Mouse (Mus musculus) gastrocnemius, postnatal 36 days (tissue): Measurements from ENCODE around the gene Tnnt3. TPM values are rescaled to one million over a fixed set of nuclear protein-coding genes. Genes with fewer than 3 reads are reported as not detected.
A peak's percentile ranks its signal among the peaks of the same experiment; 100 is the strongest.

Experiments
- DNase-seq, 2 experiments: peaks; one replicate each; pipeline ENCODE4 v3.0.0; 2022
- intact Hi-C: fragments of 180-260 bp; cut with DNase I; formaldehyde crosslinking; loops from one replicate; pipeline ENCODE4 v1.15.1; 2025
- total RNA-seq, 2 experiments: library from RNA; stranded (reverse); gene quantifications; 2 replicates each; pipeline ENCODE4 v1.2.3; 2021

Tnnt3 gene
- total RNA-seq, 2 experiments from 2014 or later = 32,612 to 32,921 TPM

DNA sequence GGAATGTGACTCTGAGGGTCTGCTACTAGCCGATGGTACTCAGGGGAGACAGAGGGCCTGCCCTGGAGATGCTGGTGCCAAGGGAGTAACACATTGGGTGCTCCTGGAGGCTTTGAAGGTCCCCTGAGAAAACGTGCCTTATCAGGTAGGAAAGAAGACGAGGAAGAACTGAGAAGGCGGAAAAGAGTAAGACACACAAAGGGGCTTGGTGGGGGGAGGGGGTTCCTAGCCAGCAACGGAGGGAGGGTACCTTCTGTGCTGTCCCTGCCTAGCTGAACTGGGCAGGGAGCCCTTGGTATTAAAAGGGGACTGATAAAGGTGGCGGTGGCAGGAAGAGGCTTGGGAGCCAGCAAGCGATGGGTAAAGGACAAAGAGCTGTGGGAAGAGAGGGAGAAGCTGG, 23.0 kb upstream of the Tnnt3 start:
- intact Hi-C loops = no loop called here

DNA sequence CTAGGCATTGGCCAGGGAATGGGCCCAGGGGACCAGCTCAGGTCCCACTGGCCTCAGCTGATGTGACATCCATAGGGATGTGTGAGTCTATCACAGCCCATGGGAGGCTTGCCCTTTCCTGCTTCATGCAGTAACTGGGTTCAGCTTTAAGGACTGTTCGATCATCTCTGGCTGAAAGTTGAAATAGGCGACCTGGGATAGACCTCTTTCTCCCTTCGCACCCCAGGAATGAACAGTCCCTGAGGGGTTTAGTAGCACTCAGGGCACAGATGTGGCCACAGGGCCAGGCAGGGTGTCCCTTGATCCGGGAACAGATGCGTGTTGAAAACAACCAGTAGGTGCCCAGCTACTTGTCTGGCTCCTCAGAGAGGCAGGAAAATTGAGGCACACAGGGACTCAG, 22.4 kb upstream of the Tnnt3 start:
- peak in 1 of 2 experiments; percentile 20 for DNase-seq
- intact Hi-C loops = no loop called here

More for the DNA sequence above, 23.0 kb upstream of the Tnnt3 start:
- peak in 1 of 2 experiments; percentile 17 for DNase-seq

DNA sequence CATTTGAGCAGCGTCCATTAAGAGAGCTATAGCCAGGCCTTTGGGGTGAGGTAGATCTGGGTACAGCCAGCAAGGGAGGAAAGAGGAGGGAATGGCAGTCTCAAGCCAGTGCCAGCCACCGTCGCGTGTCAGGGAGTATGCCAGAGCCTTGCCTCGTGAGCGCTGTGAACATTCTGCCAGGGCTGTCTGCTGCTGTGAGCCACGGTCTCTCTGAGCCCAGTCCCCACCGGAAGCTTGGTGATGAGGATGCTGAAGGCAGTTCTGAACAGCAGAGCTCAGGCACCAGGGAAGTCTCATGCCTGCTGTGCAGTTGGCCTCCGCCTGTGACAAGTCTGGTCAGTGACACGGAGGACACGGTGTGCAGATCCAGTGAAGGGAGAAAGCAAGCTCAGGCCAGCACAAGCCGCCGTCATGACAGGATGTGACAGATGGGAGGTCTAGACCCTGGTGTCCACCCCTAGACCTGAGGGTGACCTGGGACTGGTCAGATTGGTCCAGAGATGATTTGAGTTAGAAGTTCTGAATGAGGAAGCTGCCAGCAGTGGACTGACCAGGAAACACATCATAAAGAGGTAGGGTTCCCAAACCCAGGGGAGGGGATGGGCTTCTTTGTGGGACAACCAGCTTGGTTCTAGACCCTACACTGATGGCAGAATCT, 21.7 kb upstream of the Tnnt3 start:
- intact Hi-C loops = no loop called here
- DNase-seq = peak; percentile 23 to 45

DNA sequence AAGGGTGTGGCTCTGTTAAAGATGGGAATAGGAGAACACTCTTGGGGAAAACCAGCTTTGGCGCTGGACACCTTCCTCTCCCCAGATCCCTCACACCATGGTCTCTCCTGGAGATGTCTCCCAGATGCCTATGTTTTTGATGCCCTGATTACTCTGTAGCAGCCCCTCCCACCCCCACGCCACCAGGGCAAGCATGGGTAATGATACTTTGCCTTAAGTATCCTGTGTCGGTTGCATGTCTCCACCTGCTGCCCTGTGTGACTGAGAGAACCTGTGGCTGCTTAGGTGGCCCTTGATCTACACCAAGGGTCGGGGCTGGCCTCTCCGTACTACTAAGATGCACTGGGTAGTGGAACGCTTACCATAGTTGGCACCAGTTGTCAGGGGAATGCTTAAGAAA, 20.6 kb upstream of the Tnnt3 start:
- peak in 1 of 2 experiments; percentile 4 for DNase-seq
- intact Hi-C loops = no loop called here

DNA sequence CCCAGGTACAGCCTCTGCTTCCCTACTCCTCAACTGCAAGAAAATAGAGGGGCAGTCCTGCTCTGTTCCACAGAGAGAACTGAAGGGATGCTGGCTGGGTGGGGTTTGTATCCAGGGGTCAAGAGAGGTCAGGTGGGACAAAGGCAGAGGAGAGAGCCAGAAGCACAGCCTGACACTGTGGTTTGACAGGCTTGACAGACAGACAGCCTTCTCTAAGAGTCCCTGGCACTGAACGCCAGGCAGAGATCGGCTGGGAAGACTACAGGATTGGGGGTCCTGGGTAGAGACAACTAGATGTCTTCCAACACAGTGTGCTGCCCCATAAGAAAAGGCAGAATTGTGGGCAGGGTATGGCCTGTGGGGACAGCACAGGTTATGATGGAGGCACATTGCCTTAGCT, 20.1 kb upstream of the Tnnt3 start:
- intact Hi-C loops = no loop called here
- peak; percentile 3 to 22 for DNase-seq

DNA sequence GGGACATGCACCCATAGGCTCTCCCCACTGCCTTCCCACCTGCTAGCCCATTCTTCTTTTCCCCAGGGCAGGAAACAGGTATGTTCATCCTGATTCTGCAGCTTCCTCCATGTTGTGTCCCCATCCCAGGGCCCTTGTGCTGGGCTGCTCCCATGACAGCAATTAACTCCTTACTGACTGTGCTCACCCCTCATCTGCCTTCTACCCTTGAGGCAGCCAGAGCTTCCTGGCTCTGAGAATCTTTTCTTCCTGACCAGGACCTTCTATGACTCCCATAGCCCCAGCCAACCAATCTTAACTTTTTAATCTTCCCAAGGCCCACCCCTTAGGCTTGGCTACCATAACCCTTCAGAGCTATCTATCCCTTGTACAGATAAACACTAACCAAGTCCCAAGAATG, 19.3 kb upstream of the Tnnt3 start:
- peak; percentile 3 to 21 for DNase-seq
- intact Hi-C loops = no loop called here

DNA sequence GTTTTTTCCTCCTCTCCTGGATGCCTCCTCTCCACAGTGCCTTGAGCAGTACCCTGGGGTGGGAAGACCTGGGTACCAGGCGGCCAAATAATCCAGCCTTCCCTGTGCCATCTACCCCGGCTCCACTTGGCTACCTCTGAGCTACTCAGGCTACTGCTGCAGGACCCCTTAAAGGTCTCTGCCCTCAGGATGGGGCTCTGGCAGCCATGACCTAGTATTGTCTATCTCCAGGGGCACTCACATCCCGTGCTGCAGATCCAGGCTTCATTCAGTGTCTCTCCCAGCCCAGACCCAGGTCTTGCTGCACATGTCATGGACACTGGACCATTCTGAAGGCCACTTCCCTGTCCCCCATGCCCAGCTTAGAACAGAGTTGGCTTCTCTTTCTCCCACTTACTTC, 18.8 kb upstream of the Tnnt3 start:
- peak in 1 of 2 experiments; percentile 20 for DNase-seq
- intact Hi-C loops = no loop called here

DNA sequence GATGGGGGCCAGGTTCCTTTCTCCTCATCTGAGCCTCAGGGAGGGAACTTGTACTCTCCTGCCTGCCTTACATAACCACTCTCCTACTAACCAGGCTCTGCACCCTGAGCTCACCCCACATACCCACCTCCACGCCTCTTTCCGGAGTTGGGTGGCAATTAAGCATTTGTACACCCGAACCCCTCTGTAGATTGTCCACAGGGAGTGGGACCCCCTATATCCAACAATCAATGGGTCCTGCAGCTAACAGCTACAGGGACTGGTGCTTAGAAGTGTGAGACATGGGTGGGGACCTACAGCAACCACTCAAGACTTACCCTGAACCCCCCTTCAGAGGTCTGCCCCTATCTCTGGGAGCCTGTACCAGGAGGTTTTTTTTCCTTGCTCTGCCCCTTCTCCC, 18.0 kb upstream of the Tnnt3 start:
- intact Hi-C loops = no loop called here

DNA sequence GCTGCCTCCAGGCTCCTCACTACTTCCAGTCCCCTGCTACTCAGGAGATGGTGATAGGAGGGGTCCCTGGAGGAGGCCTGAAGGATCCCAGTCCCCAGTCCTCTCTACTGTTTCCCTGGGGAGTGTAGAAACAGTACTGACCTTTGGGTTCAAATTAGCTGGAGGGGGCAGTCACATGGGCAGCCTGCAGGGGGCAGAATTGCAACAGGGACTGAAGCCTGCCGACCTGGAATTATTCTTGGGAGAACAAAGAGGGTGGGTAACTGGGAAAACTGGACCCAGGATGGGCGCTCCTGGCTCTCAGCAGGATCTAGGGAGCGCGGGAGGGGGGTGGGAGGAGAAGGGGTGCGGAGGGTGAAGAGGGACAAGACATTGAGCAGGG, 17.5 kb upstream of the Tnnt3 start:
- peak; percentile 69 to 75 for DNase-seq
- intact Hi-C loops = no loop called here

More for the DNA sequence above, 18.0 kb upstream of the Tnnt3 start:
- peak in 1 of 2 experiments; percentile 24 for DNase-seq

DNA sequence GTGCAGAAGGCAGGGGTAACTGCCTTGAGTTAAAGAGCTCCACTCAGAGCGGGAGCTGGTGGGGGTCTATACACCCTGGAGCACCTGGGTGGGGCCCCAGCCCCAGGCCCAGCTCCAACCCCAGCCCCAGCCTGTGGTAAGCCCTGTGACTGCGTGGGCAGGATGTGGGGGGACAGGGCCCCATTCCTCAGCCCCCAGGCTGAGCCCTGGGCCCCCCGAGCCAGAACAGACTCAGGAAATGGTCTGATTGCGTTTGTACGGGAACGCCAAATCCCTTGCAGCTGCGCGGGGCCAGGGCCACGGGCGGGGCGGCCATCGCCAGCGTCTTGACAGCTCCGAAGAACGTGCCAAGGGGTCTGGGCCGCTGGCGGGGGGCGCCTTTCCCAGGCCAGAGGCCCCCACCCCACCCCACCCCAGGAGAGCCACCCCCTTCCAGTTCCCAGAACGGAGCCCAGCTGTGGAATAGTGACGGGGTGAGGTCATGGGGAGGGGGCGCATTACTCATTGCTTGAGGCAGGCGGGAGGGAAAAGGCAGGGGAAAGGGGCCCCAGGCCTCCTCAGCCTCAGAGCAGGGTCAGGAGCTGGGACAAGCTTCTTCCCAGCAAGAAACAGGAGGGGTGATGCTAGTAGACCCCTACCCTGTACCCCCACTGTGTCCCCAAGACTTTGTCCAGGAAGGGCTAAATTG, 16.9 kb upstream of the Tnnt3 start:
- intact Hi-C loops = no loop called here
- DNase-seq = peak; percentile 66 to 69

DNA sequence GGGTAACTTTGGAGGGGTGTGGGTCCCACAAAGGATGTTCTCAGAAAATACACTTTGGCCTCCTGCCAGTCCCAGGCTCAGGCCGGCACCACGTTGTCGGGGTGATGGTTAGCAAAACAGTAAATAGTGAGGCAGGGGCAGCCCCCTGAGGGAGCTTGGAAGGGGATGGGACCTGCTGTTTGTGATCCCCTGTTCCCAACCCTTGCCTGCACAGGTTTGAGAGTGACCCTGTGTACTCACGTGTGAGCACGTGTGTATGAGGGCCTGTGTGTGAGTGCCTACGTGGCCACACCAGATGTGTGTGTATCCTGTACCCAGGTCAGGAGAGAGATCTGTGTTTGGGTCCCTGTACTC, 16.4 kb upstream of the Tnnt3 start:
- DNase-seq = peak in 1 of 2 experiments; percentile 60
- intact Hi-C loops = no loop called here

DNA sequence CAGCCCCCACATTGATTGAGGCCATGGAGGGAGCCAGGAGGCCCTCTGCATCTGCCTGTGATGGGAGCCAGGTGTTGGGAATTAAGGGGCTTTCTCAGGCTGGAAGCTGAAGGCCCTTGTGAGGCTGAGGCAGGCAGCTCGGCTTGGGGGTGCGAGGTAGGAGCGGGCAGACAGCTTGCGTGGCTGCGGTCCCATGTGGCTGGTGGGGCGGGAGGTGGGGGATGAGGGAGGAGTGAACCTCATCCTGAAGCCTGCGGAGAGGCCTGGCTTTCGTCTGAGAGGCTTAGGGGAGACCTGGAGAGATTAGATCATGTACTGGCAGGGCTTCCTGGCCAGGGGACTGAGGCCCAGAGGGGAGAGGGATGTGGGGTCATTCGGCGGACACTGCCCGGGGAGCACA, 15.5 kb upstream of the Tnnt3 start:
- peak in 1 of 2 experiments; percentile 41 for DNase-seq
- intact Hi-C loops = no loop called here

DNA sequence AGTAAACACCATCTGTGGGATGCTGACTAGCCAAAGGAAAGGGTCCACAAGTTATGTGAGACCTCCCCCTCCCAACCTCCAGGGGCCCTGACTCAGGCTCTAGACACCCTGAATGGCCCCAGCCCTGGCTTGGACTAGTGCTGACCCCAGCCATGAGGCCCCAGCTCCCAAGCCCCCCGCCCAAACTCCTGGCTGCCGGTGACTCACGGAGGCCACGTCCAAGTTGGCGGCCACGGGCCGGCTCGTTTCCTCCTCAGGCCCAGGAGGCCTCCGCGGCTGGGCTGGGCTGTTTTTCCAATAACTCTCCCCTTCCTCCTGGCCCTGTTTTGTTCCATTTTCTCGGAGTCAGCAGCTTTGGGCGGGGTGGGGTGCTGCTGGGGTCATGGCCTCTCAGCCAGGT, 13.9 kb upstream of the Tnnt3 start:
- intact Hi-C loops = no loop called here
- DNase-seq = peak; percentile 73 to 77

DNA sequence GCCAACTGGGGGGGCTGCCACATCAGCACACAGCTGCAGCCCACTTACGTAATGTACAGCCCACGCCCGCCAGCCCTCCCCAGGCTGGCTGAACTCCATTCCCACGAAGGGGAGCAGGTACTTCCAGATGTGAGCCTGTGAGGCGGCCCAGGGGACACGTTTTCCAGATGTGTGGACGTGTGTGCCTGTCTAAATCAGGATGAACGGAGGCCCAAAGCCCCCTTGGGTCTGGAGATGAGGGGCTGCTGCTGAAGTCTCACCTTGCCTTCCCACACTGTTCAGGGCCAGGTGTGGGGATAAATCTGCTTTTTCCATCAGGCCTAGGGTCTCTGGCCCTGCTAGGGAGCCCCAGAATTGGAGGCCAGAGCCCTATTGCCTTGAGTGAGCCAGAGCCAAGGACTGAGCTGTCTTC, 11.9 kb upstream of the Tnnt3 start:
- peak in 1 of 2 experiments; percentile 43 for DNase-seq
- intact Hi-C loops = no loop called here

DNA sequence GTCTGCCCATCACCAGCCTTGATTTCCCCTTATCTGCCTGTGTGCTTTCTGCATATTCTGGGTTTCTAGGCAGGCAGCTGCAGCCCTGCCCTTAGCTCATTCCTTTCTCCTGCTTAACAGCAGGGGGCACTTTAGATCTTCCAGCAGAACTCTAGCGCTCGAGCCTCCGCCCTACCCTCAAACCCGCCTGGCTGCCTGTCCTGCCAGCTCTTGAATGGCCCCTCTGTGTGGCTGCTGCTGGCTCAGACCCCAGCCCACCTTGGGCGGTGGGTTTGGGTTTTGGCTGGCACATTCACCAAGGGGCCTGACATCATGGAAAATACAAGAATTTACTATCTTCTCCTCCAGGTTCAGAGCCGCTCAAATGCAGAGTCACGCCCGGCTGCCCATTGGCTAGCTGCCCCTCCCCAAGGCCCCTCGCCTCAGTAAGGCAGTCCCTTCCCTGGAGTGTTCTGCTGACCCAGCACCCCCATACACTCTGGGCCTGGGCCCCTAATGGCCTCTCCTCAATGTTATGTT, 11.2 kb upstream of the Tnnt3 start:
- intact Hi-C loops = no loop called here
- peak in 1 of 2 experiments; percentile 39 for DNase-seq

DNA sequence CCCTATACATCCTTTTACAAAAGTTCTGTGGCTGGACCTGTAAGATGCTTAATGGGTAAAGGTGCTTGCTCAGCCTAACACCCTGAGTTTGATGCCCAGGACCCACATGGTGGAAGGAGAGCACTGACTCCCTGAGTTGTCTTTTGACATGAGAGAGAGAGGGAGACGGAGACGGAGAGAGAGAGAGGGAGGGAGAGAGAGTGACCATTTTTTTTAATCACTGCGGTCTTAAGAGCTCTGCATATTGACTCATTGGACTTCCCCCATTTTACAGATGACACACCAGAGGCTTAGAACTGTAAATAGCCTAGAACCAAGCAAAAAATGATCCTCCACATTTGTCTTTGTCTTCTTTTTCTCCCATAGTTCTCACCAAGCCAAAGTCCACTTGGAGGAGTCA, 10.6 kb upstream of the Tnnt3 start:
- intact Hi-C loops = no loop called here
- no peak for DNase-seq

DNA sequence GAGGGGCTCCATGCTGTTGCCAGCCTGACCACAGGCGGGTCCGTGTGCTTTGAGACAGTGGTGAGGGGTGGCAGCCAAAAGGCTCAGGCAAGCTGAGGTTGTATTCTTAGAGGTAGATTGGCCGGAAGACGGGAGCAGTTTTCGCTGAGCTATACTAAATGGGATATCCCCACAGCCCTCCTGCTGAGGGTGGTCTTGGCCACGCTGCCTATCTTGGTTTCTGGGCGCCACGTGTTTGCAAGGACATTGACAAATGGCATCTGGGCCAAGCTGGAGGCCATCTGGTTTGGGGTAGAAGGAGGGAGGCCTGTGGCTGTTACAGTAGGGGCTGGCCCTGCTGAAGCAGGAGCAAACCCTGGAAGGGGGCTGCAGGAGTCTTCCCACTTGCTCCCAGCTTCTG, 5.1 kb upstream of the Tnnt3 start:
- no peak for DNase-seq
- intact Hi-C loops = loop anchor here (10.0 kb wide), 1 partner anchor 159 kb away; no protein-coding TSS in a partner anchor

DNA sequence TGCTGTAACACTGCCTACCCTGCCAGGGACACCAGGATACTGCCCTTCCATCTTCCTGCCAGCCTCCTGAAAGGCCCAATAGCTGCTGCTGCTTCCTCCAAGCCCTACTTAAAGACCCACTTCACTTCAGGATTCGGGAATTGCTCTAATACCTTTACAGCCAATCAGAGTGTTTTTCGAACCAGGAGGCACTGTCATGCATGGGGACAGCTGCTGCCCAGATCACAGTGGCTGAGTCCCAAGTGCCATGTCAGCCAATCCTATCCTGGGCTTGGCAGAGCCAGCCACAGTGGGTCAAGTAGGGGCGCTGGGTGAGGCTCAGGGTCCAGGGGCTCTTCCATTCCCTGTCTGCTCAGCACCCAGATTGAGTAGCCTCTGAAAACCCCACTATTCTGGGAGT, 2.5 kb upstream of the Tnnt3 start:
- intact Hi-C loops = loop anchor here (10.0 kb wide), 1 partner anchor 161 kb away; no protein-coding TSS in a partner anchor
- peak in 1 of 2 experiments; percentile 59 for DNase-seq

DNA sequence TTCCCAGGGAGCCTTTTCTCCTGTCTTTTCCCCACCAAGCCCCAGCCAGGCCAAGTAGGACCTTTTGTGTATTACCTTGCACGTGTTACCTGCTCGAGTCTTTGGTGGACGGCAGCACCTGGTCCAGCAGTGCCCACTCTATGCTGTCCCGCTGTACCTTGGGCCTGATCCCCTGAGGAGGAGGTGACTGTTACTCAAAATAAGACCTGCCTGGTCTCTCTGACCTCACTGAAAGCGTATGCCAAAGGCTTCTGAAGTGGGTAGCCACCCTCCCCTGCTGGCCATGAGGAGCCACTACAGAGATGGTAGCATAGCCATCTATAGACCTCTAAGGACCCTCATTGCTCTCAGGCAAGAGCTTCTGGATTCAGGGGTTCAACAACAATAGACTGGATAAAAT, 1.8 kb upstream of the Tnnt3 start:
- DNase-seq = no peak
- intact Hi-C loops = loop anchor here (10.0 kb wide), 1 partner anchor 162 kb away; no protein-coding TSS in a partner anchor

DNA sequence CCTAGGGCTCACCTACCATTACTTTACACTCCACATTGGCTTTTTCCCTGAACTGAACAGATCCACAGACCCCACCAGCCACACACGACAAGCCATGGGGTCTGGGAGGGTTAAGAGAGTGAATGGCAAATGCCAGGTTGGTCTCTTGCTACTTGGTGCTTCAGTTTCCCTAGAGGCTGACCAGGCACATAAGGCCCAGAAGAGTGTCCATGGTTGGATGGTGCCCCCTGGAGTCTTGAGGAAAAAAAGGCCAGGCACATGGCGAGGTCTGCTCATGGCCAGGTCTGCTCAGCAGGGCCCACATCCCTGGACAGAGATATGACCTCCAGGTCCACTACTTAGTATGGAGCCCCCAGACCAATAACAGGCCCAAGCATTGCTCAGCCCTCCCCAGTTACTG, 861 bp upstream of the Tnnt3 start:
- intact Hi-C loops = loop anchor here (1.0 to 10.0 kb wide), 2 partner anchors 55 to 163 kb away; no protein-coding TSS in a partner anchor
- peak in 1 of 2 experiments; percentile 53 for DNase-seq

DNA sequence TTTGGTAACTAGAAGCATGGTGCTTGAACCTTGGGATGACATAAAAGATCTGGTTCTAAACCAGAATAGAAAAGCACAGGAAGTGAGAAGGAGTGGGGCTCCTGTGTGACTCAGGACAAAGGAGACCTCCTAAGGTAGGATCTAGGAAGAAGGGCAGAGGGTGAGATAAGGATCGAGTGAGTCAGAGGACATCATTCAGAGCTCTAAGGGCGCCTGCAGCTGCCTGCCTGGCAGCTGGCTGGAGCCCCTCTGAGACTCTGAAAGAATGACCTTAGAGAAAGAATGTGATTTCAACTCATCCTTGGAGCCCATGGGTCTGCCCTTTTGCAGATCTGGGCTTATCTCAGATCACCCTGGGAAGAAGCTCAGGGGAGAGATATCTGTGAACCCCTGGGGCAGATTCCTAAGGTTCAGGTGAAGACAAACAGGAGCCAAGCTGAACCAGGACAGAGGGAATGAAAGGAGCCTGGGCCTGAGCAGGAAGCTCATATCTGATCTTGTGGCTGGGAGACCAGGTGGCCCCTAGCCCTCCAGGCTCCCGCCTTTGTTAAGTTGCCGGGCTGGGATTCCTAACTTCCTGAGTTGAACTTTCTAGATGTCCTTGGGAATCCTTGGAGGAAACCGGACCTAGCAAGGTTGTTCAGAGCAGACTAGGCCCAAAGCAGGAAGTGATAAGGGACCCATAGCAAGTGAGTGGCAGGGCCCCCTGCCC, 530 bp downstream of the Tnnt3 start:
- DNase-seq = no peak
- intact Hi-C loops = loop anchor here (10.0 kb wide), 1 partner anchor 164 kb away; no protein-coding TSS in a partner anchor
